Mouse (Mus musculus): ENCODE results near the gene Csgalnact2. TPM values are rescaled to one million over a fixed set of nuclear protein-coding genes. Genes with fewer than 3 reads are reported as not detected.

The Csgalnact2 gene
- polyA plus RNA-seq (2014; fragmentation: Nextera tagmentation; extraction: Ambion mirVana), result 14.5 and 14.8 TPM in 2 replicates

DNA sequence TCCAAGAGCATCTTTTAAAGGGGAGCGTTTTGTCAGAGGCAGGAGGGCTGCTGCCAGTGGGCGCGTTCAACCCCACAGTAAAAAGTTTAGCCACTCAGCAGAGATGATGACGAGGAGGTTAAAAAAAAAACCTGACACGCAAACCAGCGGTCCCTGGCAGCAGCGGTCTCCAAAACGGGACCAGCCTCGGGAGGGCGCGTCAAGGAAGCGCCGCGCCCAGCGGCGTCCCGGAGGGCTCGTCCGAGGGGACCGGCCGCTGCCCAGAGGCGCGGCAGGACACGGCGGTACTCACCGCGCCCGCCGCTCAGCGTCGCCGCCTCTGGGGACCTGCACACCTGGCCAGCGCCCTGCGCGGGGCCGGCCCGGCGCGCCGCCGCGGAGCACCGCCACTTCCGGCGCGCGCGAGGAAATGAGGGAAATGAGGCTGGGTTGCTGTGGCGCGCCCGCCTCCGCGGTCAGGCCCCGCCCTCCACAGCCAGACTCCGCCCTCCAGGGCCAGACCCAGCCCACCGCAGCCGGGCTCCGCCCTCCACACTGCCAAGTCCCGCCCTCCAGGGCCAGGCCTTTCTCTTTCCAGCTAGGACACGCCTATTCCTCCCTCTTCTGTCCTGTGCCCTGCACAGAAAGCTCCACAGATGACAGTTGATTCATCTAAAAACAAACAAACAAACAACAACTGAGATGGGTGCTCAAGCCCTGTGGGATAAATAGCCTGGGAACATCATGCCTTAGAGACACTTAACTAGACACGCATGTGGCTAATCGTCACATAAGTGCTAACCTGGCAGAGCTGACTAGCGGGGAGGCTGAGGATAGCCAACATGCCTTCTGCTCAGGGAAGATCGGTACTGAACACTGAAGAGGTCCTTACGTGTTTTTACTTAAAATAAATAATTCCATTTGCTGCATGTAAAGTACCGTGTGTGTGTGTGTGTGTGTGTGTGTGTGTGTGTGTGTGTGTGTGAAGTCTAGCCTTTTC lies at the start of gene Csgalnact2:
Gene Csgalnact2 (minus strand): TSS at position 410 of the 979 bp plus-strand sequence.
- Histone ChIP-seq H3K9ac (ENCODE audit: low read length) (peak within 1 kb of the TSS; percentile 78), H3K9me3 (ENCODE audit: control insufficient read depth, low read length) (no peaks in the 10 kb centered on the region), H3K4me2 (ENCODE audit: low read length) (peak within 1 kb of the TSS; percentile 79), H3K4me1 (replicated peaks; ENCODE audit: control insufficient read depth, insufficient read depth, low read length) (no peaks in the 10 kb centered on the region; the same call in 1 of the 2 replicates), H3K27ac (ENCODE audit: low read depth) (peak within 1 kb of the TSS; percentile 59; the same call in 1 of the 2 replicates), H3K36me3 (ENCODE audit: control insufficient read depth, insufficient read depth, low read length) (no peaks in the 10 kb centered on the region), H3K27me3 (replicated peaks; ENCODE audit: control insufficient read depth, insufficient read depth, low read length) (no peaks in the 10 kb centered on the region), H3K4me3 (ENCODE audit: low read depth, low read length) (peak within 1 kb of the TSS; percentile 76)
- 6% methylated on average over 63 of the region's 66 CpGs for WGBS
- ATAC-seq (replicated peaks; ENCODE audit: low FRiP score, low TSS enrichment, low read depth) (peak; percentile 97), DNase-seq (ENCODE audit: low spot score) (peak; percentile 99)

- Histone ChIP-seq H3K4me3 (ENCODE audit: low read depth, low read length) (no peak overlapping the region), H3K36me3 (ENCODE audit: control insufficient read depth, insufficient read depth, low read length) (no peaks in the 10 kb centered on the region), H3K27me3 (replicated peaks; ENCODE audit: control insufficient read depth, insufficient read depth, low read length) (0 out of 2 replicates have a peak, but pooled peaks cover 3% of the 10 kb centered on the region), H3K27ac (ENCODE audit: low read depth) (no peak overlapping the region), H3K9me3 (ENCODE audit: control insufficient read depth, low read length) (no peaks in the 10 kb centered on the region), H3K9ac (ENCODE audit: low read length) (no peak overlapping the region), H3K4me1 (replicated peaks; ENCODE audit: control insufficient read depth, insufficient read depth, low read length) (no peaks in the 10 kb centered on the region), H3K4me2 (ENCODE audit: low read length) (no peak overlapping the region)
- 64% methylated on average over 9 of the region's 9 CpGs for WGBS
- DNase-seq (ENCODE audit: low spot score), result peak; percentile 66
- peak; percentile 78 for ATAC-seq (replicated peaks; ENCODE audit: low FRiP score, low TSS enrichment, low read depth)
These were observed 49.7 kb upstream of the Csgalnact2 start for GRCm38 (mm10) chr6:118188599-118188998.

DNA sequence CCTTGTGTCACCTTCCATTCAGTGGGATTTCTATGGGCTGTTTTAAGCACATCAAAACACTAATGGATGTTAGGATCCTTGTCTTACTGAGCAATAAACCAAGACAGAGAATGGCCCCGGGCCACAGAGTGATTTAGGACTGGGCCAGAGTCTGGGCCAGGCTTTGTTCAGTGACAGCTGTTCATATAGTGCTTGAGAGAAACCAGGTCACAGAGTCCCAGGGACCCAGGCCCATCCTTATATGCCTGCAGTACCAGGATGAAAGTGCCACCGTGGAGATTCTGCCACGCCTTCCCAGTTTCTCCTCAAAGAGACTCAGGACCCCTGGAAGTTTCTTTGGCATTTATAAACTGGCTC lies 48.3 kb upstream of the Csgalnact2 start:
- Histone ChIP-seq H3K9me3 (ENCODE audit: control insufficient read depth, low read length) (no peaks in the 10 kb centered on the region), H3K4me2 (ENCODE audit: low read length) (no peak overlapping the region), H3K27ac (ENCODE audit: low read depth) (no peak overlapping the region), H3K4me3 (ENCODE audit: low read depth, low read length) (no peak overlapping the region), H3K27me3 (replicated peaks; ENCODE audit: control insufficient read depth, insufficient read depth, low read length) (no peaks in the 10 kb centered on the region), H3K9ac (ENCODE audit: low read length) (no peak overlapping the region), H3K4me1 (replicated peaks; ENCODE audit: control insufficient read depth, insufficient read depth, low read length) (no peaks in the 10 kb centered on the region), H3K36me3 (ENCODE audit: control insufficient read depth, insufficient read depth, low read length) (no peaks in the 10 kb centered on the region)
- 40% methylated on average over 3 of the region's 3 CpGs for WGBS
- ATAC-seq (replicated peaks; ENCODE audit: low FRiP score, low TSS enrichment, low read depth) (no peak), DNase-seq (ENCODE audit: low spot score) (no peak)

GRCm38 (mm10) chr6:118186620-118187284 lies 47.8 kb upstream of the Csgalnact2 start:
- ATAC-seq (replicated peaks; ENCODE audit: low FRiP score, low TSS enrichment, low read depth) (no peak), DNase-seq (ENCODE audit: low spot score) (no peak)
- H3K9ac ChIP-seq (ENCODE audit: low read length), result no peak overlapping the region
- H3K4me1 ChIP-seq (replicated peaks; ENCODE audit: control insufficient read depth, insufficient read depth, low read length), result no peaks in the 10 kb centered on the region
- no peaks in the 10 kb centered on the region for H3K9me3 ChIP-seq (ENCODE audit: control insufficient read depth, low read length)
- no peak overlapping the region for H3K4me3 ChIP-seq (ENCODE audit: low read depth, low read length)
- 43% methylated on average over 17 of the region's 17 CpGs for WGBS
- H3K4me2 ChIP-seq (ENCODE audit: low read length), result no peak overlapping the region
- no peaks in the 10 kb centered on the region for H3K27me3 ChIP-seq (replicated peaks; ENCODE audit: control insufficient read depth, insufficient read depth, low read length)
- H3K36me3 ChIP-seq (ENCODE audit: control insufficient read depth, insufficient read depth, low read length), result no peaks in the 10 kb centered on the region
- H3K27ac ChIP-seq (ENCODE audit: low read depth), result no peak overlapping the region

GRCm38 (mm10) chr6:118184126-118184525 lies 45.2 kb upstream of the Csgalnact2 start:
- ATAC-seq (replicated peaks; ENCODE audit: low FRiP score, low TSS enrichment, low read depth), result no peak

GRCm38 (mm10) chr6:118180085-118180423 lies 41.1 kb upstream of the Csgalnact2 start:
- ATAC-seq (replicated peaks; ENCODE audit: low FRiP score, low TSS enrichment, low read depth) (no peak), DNase-seq (ENCODE audit: low spot score) (no peak)
- no peaks in the 10 kb centered on the region for H3K27me3 ChIP-seq (replicated peaks; ENCODE audit: control insufficient read depth, insufficient read depth, low read length)
- no peak overlapping the region for H3K4me3 ChIP-seq (ENCODE audit: low read depth, low read length)
- WGBS, result 80% methylated on average over 12 of the region's 12 CpGs
- no peak overlapping the region for H3K9ac ChIP-seq (ENCODE audit: low read length)
- H3K27ac ChIP-seq (ENCODE audit: low read depth), result no peak overlapping the region
- no peaks in the 10 kb centered on the region; the same call in 1 of the 2 replicates for H3K4me1 ChIP-seq (replicated peaks; ENCODE audit: control insufficient read depth, insufficient read depth, low read length)
- no peak overlapping the region for H3K4me2 ChIP-seq (ENCODE audit: low read length)
- no peaks in the 10 kb centered on the region for H3K36me3 ChIP-seq (ENCODE audit: control insufficient read depth, insufficient read depth, low read length)
- no peaks in the 10 kb centered on the region for H3K9me3 ChIP-seq (ENCODE audit: control insufficient read depth, low read length)

More at GRCm38 (mm10) chr6:118184126-118184525, 45.2 kb upstream of the Csgalnact2 start:
- H3K4me3 ChIP-seq (ENCODE audit: low read depth, low read length), result no peak overlapping the region
- no peaks in the 10 kb centered on the region; the same call in 1 of the 2 replicates for H3K4me1 ChIP-seq (replicated peaks; ENCODE audit: control insufficient read depth, insufficient read depth, low read length)
- H3K36me3 ChIP-seq (ENCODE audit: control insufficient read depth, insufficient read depth, low read length), result no peaks in the 10 kb centered on the region
- no peak for DNase-seq (ENCODE audit: low spot score)
- no peak overlapping the region for H3K4me2 ChIP-seq (ENCODE audit: low read length)
- H3K27me3 ChIP-seq (replicated peaks; ENCODE audit: control insufficient read depth, insufficient read depth, low read length), result no peaks in the 10 kb centered on the region
- H3K9ac ChIP-seq (ENCODE audit: low read length), result no peak overlapping the region
- 86% methylated on average over 10 of the region's 10 CpGs for WGBS
- H3K27ac ChIP-seq (ENCODE audit: low read depth), result no peak overlapping the region
- H3K9me3 ChIP-seq (ENCODE audit: control insufficient read depth, low read length), result no peaks in the 10 kb centered on the region

- H3K27ac ChIP-seq (ENCODE audit: low read depth), result no peak overlapping the region
- no peaks in the 10 kb centered on the region for H3K9me3 ChIP-seq (ENCODE audit: control insufficient read depth, low read length)
- H3K9ac ChIP-seq (ENCODE audit: low read length), result no peak overlapping the region
- H3K36me3 ChIP-seq (ENCODE audit: control insufficient read depth, insufficient read depth, low read length), result no peaks in the 10 kb centered on the region
- DNase-seq (ENCODE audit: low spot score), result peak; percentile 79
- peak; percentile 82; the same call in 1 of the 2 replicates for ATAC-seq (replicated peaks; ENCODE audit: low FRiP score, low TSS enrichment, low read depth)
- H3K4me3 ChIP-seq (ENCODE audit: low read depth, low read length), result no peak overlapping the region
- no peak overlapping the region for H3K4me2 ChIP-seq (ENCODE audit: low read length)
- H3K4me1 ChIP-seq (replicated peaks; ENCODE audit: control insufficient read depth, insufficient read depth, low read length), result no peaks in the 10 kb centered on the region; the same call in 1 of the 2 replicates
- H3K27me3 ChIP-seq (replicated peaks; ENCODE audit: control insufficient read depth, insufficient read depth, low read length), result no peaks in the 10 kb centered on the region
- WGBS, result 62% methylated on average over 13 of the region's 13 CpGs
These were observed 40.6 kb upstream of the Csgalnact2 start for GRCm38 (mm10) chr6:118179316-118180084.

GRCm38 (mm10) chr6:118173975-118174328 lies 35.0 kb upstream of the Csgalnact2 start:
- H3K27me3 ChIP-seq (replicated peaks; ENCODE audit: control insufficient read depth, insufficient read depth, low read length), result no peaks in the 10 kb centered on the region
- WGBS, result 69% methylated on average over 5 of the region's 5 CpGs
- H3K4me3 ChIP-seq (ENCODE audit: low read depth, low read length), result no peak overlapping the region
- no peak for DNase-seq (ENCODE audit: low spot score)
- H3K9me3 ChIP-seq (ENCODE audit: control insufficient read depth, low read length), result no peaks in the 10 kb centered on the region
- no peak overlapping the region for H3K9ac ChIP-seq (ENCODE audit: low read length)
- H3K4me2 ChIP-seq (ENCODE audit: low read length), result no peak overlapping the region
- H3K36me3 ChIP-seq (ENCODE audit: control insufficient read depth, insufficient read depth, low read length), result no peaks in the 10 kb centered on the region
- no peaks in the 10 kb centered on the region for H3K4me1 ChIP-seq (replicated peaks; ENCODE audit: control insufficient read depth, insufficient read depth, low read length)
- ATAC-seq (replicated peaks; ENCODE audit: low FRiP score, low TSS enrichment, low read depth), result no peak
- no peak overlapping the region for H3K27ac ChIP-seq (ENCODE audit: low read depth)

All from intestine, embryonic 14.5 days (tissue).